Mouse (Mus musculus) spleen, postnatal 10 days (tissue): ENCODE results near the gene Fgfr2.

Experiments used
- DNase-seq, 2 experiments: peaks; one replicate each; pipeline ENCODE4 v3.0.0; 2021 to 2022; ENCODE audit warnings: low spot score in 2 of 2

Gene Fgfr2

DNA sequence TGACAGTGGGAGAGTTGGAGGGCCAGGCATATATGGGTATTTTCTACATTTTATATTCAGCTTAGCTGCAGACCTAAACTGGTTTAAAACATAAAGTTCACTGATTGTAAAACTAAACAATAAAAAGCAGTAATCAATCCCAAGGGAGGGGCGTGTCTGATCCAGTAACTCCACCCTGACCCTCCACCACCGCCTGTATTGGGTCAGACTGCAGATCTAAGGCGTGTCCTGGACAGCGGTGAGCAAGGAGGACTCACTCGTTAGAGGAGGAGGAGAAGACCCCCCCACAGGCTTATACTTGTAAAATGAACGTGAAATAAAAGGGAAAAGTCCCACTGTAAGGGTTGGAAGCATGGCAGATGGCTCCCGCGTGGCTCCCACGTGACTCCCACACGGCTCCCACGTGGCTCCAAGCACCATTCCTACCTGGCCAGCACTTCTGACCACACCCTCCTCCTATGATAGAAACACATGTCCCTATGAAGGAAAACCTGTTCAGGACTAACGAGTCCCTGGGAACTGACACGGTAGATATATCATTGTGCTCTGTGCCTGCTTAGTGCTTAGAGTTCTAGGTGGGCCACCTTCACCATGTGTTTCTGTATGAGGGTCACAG lies 2131.9 kb downstream of the Fgfr2 start:
- no peak for DNase-seq

DNA sequence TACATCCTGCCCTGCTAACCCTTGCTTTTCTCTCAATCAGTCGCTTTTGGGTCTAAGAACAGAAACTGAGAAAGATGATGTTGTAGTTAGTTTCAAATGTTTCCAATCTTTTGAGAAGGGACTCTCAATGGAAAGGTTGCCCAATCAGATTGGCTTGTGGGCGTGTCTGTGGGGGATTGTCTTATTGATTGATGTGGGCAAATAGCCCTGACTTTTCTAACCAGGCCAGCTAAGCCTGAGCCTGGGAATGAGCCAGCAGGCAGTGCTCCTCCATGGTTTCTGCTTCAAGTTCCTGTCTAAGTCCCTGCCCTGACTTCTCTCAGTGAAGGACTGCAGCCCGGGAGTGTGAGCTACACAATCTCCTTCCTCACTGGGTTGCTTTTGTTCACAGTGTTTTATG lies 2133.8 kb downstream of the Fgfr2 start:
- no peak for DNase-seq

DNA sequence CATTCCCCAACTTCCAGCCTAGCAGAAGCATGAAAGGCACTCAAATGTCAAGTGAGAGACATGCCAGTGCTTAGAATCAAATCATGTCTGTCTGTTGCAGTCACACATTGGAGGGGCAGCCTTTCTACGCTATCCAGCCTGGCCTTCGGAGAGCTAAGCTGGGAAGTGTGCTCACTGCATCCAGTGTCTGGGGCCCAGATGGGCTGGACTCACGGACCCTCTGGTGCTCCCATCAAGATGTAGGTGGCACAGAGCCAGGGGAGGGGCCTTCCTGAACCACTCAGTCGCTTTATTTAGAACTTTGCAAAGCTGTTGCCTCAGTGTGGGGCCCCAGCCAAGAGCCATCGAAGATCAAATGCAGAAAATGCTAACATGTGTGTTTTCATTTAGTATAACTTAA lies 2135.0 kb downstream of the Fgfr2 start:
- no peak for DNase-seq

DNA sequence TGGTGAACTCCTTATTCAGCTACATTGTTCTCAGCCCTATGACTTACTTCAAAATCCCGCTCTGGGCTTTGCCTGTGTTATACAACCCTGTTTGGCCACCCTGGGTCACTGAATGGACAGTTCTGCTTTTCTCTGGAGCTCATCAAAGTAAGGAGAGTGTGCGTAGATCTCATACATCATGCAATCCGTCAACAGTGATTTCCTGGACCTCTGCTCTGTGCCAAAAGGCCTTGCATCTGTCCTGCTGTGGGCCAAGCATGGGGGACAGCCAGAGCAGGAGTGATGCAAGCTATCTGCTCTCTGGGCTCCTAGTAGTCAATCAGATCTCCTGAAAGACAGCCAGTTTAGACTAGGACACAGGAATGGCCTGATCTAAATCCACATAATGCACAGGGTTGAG lies 2137.4 kb downstream of the Fgfr2 start:
- DNase-seq: no peak

DNA sequence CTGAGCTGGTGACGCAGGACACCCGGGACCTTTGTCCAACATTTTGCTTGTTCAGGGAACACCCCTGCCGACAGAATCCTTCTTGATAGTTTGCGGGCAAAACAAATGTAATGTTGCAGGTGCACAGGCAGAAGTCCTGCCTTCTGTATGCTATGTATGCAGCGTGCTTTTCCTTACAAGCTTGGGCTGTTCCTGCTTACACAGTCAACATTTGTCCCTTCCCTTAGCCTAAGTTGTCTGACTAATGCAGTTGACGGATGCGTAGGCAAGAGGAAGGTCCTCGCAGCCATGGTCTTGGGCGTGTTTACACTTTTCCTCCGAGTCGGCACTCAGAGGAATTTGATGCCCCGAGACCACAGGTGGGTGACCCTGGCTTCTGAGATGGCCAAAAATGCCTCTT lies 2138.0 kb downstream of the Fgfr2 start:
- DNase-seq: no peak

DNA sequence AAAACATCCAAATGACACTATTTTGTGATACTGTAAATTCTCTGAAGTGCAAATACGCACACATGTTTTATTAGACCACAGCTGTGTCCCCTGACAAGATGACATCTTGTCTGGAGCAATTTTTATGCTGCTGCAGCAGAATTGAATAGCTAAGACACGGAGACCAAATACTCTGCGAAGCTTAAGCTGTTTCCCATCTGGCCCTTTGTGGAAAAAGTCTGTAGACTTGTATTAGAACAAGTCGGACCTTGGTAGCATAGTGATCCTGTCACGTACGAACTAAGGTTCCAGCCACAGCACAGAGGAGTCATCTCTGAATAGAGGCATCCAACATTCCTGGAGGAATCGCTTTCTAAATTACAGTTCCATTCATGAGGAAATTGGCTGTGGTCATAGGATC lies 2138.9 kb downstream of the Fgfr2 start:
- no peak for DNase-seq

DNA sequence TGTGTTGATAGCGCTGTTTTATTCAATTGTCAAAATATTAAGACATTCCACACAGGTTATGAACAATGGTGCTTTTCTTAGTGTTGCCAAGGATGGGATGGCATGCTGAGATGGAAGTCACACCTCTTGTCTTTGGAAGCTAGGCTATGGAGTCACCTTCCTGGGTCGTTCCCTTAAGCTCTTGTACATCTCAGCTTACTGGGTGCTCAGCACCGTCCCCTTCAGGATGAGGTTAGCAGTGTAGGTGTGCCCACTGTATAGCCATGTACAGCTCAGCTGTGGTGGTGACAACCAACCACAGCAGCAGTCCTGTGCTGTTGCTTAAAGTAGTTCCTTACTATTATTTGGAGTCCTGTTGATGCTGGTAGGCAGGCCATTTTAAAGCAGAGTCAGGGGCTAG lies 2140.3 kb downstream of the Fgfr2 start:
- DNase-seq: no peak

DNA sequence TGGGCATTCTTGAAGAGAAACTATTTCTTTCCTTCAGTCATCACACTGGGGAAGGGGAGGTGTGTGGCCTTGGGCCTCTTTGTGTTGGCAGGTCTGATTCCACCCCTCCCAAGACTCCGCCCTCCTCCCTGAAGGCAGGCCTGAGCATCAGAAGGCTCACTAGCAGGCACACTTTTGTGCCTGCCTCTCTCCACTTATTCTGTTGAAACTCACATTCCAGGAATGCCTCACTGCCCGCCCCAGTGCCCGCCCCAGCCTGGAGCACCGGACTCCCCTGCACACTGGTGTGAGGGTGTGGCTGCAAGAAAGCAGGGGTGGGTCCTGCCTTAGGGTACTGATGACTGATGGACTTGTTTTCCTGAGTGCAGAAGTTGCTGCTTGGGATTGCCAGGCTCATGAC lies 2140.8 kb downstream of the Fgfr2 start:
- no peak for DNase-seq

DNA sequence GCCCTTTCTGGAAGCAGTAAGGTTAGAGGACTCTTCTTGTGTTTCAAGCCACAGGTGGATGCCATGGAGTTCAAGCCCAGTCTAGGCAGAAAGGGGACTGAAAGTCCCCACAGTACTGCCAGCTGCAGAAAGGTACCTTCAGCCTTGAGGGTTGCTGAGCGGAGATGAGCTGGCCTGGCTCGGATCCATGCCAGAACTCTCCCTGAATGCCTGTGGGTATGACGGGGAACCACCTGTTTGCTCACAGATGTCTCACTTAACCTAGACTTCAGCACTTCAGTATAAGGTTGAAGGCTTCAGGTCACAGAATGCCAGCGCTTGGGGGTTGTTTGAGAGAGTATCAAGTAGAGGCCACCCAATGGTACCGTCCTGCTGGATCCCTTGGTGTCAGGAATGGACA lies 2143.0 kb downstream of the Fgfr2 start:
- DNase-seq: no peak

DNA sequence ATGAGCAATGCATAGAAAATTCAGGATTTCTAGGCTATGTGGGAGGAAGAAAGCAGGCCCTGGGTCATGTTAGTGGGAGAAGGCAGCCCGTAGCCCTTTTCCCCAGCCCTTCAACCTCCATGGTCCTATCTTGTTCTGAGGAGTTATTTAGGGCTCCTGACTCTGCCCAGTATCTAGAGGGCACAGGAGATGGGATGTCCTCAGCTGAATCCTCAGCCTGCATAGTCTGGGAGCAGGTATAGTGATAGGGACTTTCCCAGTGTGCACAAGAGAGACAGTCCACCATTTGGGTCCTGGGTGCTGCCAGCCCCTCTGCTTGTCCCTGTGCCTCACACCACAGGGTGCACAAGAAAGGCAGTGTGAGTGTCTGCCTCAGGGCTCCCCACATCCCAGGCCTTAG lies 2144.6 kb downstream of the Fgfr2 start:
- no peak for DNase-seq

DNA sequence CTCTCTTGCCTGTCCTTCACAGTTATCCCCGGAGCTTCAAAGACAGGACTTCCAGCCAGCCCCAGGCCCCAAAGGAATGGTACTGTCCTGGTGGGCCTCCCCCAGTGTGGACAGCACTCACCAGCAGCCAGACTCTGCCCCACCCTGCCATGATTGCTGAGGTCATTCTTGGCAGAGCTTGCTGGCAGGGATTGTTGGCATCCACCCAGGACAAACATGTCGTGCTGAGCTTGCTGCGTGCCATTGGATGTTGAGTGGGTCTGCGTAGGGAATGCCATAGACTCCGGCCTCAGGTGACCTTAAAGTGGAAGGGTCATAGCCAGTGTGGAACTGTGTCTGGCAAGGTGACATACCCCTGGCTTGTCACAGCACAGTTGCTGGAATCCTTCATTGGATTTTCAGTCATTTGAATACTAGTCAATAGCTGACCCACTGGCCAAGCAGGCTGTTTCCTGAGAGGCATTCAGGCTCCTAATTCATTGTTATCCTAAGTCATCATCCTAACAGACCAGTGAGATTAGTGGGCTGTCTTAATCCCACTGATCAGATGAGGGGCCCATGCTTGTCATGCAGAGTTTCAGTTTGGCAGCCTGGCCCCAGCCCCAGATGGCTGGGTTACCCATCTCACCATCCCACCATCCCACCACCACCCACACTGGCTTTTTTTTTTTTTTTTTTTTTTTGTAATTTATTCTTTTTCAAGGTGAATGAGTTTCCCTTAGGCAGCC lies 2145.2 kb downstream of the Fgfr2 start:
- DNase-seq: no peak

DNA sequence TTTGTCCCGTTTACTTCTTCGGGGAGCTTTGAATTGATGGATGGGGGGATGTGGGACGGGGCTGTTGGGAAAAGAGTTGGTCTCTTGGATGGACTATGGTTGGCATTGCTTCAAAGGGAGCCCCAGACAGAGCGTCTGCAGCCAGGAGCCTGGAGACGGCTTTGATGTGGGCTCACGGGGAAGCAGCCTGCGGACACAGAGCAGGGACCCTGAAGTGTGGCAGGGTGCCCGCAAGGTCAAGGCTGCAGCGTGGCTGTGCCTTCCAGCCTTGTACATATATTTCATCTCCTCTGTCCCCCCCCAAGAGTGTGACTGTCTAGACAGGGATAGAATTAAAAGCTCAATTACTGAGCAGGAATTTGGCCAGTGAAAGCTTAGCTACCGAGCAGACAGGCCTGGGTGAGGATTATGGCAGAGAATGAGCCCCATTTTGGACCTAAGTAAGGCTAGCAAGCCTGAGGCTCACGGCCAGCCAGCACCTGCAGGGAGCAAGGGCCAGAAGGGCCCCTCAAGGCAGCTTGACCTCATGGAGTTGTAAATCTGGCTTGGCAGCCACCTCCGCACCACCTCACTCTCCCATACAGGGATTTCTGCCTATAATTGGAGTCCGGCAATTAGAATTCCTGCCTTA lies 2146.7 kb downstream of the Fgfr2 start:
- no peak for DNase-seq

DNA sequence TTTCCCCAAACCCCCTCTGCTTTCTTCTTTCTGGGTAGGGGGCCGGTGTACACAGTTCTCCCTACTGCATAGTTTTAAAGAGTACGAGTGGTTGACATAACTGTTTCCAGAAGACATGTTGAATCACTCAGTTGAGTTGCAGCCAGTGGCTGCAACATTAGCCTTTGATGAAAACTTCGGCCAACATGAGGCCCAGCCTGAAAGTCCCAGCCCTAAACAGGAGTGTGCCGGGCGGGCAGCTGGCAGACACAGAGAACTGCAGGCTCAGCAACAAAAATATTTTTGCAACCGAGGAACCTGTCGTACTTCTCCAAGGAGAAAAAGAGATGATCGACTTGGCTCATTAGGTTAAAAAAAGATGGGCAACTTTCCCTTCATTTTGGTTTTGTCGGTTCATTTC lies 2150.4 kb downstream of the Fgfr2 start:
- DNase-seq: no peak

DNA sequence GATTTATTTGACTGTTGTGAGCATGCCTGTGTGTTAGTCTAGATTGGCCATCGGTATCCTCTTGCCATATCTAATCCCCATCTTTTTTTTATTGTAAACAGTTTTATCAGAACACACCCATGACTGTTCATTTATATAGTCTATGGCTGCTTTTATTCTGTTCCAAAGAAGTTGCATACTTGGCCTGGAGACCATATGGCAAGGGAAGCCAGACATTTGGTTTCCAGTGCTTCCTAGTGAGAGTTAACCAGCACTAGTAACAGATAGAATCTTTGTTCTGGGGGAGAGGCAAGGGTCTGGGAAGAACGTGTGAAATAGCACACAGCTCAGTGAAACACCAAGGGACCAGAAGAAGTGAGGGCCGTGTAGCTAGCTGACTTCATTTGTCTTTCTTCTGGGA lies 2153.6 kb downstream of the Fgfr2 start:
- DNase-seq: no peak

DNA sequence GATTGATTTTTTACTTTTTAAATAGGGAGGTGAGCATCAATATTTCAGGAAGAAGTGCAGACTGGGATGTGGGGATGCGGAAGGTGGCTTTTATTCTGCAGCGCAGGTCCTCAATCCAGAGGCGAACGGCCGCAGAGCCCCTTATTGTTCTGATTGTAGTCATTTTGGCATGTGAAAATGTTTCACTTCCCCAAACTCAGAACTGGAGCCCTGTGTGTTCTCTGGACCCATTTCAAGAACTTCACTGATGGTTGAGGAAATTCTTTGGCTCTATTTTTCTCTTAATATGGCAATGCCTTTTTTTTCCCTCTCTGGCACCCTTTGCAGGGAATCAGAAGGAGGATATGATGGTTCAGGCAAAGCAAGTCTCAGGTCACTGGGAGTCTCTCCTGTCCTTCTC lies 2154.1 kb downstream of the Fgfr2 start:
- no peak for DNase-seq

DNA sequence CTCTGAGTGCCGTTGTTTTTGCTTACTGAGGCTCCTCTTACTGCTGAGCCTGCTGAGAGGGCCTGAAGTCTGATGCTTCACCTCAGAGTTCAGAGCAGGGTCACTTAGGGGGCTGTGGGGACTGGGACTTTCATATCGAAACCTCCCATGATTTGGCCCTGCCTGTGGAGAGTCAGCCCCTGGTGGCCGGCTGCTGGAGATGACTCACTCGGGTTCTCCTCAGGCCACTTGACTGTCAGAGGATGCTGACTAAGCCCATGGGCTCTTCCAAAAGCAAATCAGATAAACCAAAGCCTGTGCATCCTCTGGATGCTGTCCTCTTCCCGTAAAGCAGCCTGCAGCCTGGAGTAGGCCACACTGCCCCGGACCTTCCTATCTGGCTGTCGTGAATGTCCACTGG lies 2154.6 kb downstream of the Fgfr2 start:
- no peak for DNase-seq

DNA sequence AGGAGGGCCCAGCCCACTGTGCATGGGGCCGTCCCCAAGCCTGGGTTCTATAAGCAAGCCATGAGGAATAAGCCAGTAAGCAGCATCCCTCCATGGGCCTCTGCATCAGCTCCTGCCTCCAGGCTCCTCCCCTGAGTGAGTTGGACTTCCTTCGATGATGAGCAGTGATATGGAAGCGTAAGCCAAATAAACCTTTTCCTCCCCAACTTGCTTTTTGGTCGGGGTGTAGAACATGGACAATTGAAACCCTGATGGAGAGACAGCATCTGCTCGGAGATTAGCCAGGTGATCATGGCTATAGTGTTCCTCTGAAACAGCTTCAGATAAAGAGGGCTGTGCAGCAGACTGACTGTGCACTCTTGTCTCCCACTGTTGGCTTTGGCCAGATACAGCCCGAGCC lies 2155.2 kb downstream of the Fgfr2 start:
- no peak for DNase-seq

DNA sequence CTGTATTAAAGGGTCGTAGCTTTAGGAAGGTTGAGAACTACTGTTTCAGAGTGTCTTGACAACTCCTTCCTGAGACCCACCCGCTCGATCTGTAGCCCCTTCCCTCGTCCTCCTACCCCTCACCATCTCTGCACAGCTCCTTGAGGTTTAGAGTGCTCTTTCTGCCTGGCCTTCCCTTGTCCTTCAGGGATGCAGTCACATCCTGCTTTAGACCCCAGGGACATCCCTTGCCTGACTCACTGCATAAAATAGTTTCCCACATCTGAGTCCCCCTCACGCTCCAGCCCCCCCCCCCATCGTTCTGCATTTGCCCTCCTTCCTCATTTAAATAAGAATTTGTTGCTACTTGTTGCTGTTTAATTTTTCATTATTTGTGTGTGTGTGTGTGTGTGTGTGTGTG lies 2156.3 kb downstream of the Fgfr2 start:
- DNase-seq: no peak

DNA sequence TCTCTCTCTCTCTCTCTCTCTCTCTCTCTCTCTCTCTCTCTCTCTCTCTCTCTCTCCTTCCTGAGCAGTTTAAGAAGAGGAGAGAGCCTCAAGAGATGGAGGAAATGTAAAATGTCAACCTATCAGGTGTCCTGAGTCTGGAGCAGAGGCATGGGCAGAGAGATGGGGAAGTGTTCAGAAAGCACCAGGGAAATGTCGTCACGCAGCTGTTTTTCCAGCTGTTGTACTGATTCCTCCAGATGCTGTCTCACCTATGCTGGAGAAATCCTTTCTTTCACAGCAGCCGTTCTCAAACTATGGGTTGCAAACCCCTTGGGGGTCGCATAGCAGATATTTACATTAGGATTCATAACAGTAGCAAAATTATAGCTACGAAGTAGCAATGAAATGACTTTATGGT lies 2156.7 kb downstream of the Fgfr2 start:
- no peak for DNase-seq

DNA sequence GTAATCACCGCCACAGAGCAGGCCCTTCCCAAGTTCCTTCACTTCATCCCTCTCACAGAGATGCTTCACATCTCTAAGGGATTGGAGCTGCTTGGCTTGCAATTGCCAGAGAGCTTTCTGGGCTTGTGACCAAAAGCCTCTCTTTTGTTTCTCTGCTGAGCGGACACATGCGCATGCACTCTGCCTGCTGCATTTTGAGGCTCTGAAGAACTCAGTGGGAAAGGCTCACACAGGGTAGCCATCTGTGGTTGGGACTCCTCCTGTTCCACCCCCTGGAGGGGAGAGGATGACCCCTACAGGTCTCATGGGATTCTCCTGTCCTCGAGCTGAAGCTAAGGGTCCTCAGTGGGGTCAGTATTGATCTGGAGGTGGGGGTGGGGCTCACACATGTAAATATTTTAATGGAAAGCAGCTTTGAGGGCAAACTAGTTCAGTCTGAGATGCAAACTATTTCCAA lies 2157.2 kb downstream of the Fgfr2 start:
- no peak for DNase-seq

DNA sequence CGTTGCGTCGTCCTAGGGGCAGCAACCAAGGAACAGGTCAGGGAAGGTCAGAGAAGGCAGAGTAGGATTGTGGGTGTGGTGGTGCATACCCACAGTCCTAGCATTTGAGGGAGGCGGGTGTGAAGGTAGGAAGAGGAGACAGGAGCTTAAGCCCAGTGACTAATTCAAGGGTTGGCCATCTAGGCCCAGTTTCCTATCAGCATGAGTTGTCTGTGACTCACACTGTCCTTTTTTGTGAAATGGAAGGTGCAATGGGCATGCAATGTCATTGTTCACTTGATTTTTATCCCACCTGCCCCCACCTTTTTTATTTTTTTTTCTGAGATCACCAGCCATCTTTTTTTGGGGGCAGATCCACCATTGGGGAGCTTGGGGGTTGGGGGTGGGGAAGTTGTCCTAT lies 2157.8 kb downstream of the Fgfr2 start:
- no peak for DNase-seq

DNA sequence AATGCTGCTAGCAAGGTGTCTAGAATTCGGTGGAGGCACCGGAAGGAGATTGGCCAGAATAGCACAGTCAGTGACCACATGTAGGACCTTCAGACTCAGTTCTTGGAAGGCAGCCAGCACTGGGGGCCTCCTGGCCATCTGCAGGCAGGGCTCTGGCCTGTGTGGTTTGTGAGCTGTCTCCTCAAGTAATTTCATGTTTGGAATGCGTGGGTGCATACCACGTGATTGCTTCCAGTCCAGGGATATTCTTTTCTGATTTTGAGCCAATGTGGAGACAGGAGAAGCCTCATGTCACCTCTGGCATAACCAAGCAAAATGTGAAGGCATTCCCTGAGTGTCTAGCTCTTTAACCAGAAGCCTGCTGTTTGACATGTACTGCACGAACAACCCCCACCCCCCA lies 2158.5 kb downstream of the Fgfr2 start:
- no peak for DNase-seq

DNA sequence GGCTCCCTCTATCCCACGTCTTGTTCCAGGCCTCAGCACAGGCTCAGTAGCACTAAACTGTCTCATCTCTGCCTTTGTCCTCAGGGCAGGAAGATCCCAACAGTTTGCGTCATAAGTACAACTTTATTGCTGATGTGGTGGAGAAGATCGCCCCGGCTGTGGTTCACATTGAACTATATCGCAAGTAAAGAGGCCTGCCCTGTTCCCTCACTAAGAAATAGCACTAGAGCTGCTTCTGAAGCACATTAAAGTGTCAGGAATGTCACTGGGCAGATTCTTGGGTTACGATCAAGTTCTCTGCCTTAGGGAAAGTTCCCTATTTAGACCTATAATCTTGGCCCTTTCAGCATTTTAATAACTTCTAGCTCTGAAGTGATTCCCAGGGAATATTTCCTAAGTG lies 2161.7 kb downstream of the Fgfr2 start:
- no peak for DNase-seq
